Mouse (Mus musculus): Measurements from ENCODE around the gene Pigq.

Pigq gene

GRCm38 (mm10) chr17:25958771-25959494 is 14.2 kb upstream of the Pigq start:
- no peak for DNase-seq (ENCODE audit: low read depth)

DNA sequence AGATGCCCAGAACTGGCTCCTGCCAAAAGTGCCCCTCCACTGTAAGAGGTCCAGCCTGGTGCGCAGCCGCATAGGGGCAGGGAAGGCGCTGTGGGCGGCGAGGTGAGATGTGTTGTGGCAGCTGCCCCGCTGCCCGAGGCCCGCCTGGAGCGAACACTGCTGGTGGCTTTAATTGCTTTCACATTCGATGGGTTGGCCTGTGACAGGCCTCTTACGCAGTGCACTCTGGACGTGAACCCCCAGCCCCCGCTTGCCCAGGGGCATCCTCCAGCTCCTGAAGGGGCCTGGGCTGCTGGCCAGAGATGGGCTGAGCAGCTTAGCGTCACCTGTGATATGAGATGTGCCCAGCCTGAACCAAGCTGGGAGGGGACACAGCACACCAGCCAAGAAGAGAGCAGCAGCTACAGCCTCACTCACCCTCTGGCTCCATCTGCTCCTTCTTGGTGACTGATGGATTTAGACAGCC is 12.9 kb upstream of the Pigq start:
- no peak for DNase-seq (ENCODE audit: low read depth)

DNA sequence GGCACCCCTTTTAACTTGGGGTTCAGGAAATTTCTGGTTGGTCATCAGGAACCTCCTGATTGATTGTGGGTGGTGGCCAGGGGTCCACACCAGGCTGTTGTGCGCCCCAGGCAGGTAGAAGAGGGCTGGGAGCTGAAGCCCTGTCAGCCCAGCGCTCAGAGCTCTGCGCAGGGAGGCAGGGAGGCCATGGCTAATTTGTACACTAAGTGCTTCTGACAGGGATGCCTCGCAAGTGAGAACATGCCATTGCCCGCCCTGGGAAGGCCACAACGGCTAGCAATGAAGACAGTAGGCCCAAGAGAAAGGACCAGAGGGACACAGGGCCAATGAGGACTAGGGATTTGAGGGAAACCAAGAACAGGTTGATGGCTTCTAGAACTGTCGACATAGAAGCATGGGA is 11.9 kb upstream of the Pigq start:
- DNase-seq (ENCODE audit: low read depth), result no peak

- DNase-seq (ENCODE audit: low read depth), result no peak
Observed at GRCm38 (mm10) chr17:25956201-25956600, 11.5 kb upstream of the Pigq start.

DNA sequence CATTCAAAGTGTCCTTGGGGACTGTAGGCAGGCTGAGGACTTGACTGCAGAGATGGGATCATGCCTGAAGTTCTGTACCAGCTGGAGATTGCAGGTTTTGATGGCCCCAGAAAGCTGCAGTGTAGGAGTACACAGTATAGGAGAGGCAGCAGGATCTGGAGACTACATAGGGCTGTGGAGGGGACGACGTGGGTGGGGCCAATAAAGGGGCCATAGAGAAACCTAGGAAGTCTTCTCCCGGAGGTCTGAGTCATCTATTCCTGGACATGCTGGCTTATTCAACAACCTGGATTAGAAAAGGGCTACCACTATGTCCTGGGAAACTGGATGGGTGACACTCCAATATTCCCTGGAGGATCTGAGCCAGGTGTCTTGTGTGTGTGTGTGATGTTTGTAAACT is 11.0 kb upstream of the Pigq start:
- no peak for DNase-seq (ENCODE audit: low read depth)

- DNase-seq (ENCODE audit: low read depth), result no peak
Observed at GRCm38 (mm10) chr17:25954671-25955070, 9.9 kb upstream of the Pigq start.

- DNase-seq (ENCODE audit: low read depth), result no peak
Observed at GRCm38 (mm10) chr17:25953161-25953560, 8.4 kb upstream of the Pigq start.

GRCm38 (mm10) chr17:25951803-25952623 is 7.3 kb upstream of the Pigq start, which contains the start of gene A930017K11Rik:
Gene A930017K11Rik, minus strand, starts transcription at chr17:25952565.
- no peak for DNase-seq (ENCODE audit: low read depth)

GRCm38 (mm10) chr17:25951225-25951802 is 6.6 kb upstream of the Pigq start:
- no peak for DNase-seq (ENCODE audit: low read depth)

DNA sequence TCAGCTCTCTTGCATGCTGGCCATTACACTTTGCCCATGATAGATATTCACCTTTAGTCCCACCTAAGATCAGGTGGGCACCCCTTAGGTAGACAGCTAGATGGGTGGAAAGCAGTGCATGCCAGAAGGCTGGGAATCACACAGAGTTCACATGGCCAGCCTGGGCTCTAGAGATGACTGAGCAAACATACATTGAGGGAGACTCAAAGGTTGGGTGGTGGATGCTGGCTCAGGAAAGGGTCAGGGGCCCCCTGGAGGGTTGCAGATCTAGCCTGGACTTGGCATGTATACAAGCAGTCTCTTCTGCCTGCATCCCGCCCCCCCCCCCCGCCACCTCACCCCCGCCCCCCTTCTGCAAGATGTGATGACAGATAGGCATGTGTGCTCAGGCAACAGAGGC is 6.0 kb upstream of the Pigq start:
- DNase-seq (ENCODE audit: low read depth), result no peak

- DNase-seq (ENCODE audit: low read depth), result no peak
Observed at GRCm38 (mm10) chr17:25949981-25950380, 5.2 kb upstream of the Pigq start.

- no peak for DNase-seq (ENCODE audit: low read depth)
Observed at GRCm38 (mm10) chr17:25948051-25948450, 3.3 kb upstream of the Pigq start.

GRCm38 (mm10) chr17:25947576-25947975 is 2.8 kb upstream of the Pigq start:
- no peak for DNase-seq (ENCODE audit: low read depth)

- no peak for DNase-seq (ENCODE audit: low read depth)
Observed at GRCm38 (mm10) chr17:25946891-25947290, 2.2 kb upstream of the Pigq start.

GRCm38 (mm10) chr17:25946349-25946748 is 1.6 kb upstream of the Pigq start:
- DNase-seq (ENCODE audit: low read depth), result no peak

GRCm38 (mm10) chr17:25945517-25946155 is 900 bp upstream of the Pigq start:
- DNase-seq (ENCODE audit: low read depth), result no peak

GRCm38 (mm10) chr17:25943769-25944168 is 967 bp downstream of the Pigq start:
- no peak for DNase-seq (ENCODE audit: low read depth)

DNA sequence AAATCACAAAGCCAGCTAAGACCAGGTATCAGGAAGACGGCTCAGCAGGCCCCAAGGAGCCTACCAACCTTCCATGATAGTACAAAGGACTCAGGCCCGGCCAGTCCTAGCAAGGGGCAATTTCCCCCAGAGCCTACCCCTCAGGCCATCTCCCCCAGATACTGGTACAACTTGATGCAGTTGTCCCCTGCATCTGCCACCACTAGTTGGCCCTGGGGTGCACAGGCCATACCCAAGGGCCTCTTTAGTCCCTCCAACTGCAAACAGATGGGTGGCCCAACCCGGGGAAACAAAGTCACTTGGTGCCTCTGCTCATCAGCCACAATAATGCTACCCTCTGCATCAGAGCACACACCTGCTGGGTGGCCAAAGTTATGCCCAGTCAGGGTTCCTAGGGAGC is 1.5 kb downstream of the Pigq start:
- no peak for DNase-seq (ENCODE audit: low read depth)

DNA sequence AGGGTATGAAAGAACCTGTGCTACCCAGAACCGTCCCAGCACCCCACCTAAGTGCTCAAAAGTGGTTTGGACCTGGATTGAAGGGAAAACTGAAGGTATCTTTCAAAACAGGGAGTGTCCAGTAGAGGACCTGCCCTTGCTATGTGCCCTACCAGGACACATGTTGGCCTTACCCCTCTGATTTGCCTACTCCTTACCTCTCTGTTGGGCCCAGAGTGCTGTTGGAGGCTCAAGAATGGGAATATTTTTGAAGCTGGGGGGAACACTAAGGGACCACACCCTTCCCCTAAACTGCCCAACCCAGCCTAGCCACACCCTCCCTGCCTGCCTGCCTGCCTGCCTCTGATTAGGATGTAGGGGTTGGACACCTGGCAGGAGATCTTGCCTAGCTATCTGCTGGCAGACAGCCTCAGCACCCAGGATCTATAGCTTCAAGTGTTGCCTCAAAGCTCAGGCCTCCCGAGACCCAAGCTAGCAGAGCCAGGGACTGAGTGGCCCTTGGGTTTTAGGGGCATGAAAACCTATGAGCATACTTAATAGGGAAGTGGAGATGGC is 2.1 kb downstream of the Pigq start:
- DNase-seq (ENCODE audit: low read depth), result no peak

GRCm38 (mm10) chr17:25941511-25942241 is 3.1 kb downstream of the Pigq start:
- DNase-seq (ENCODE audit: low read depth), result no peak

GRCm38 (mm10) chr17:25934526-25934925 is 10.2 kb downstream of the Pigq start:
- DNase-seq (ENCODE audit: low read depth), result no peak
